Mouse (Mus musculus) cerebellum, adult 9-11 months (tissue): Measurements from ENCODE around the gene 2510002D24Rik.
A peak's percentile ranks its signal among the peaks of the same experiment; 100 is the strongest.
"Not testable (repeated sequence)": the region's sequence is repeated elsewhere in the genome, so short reads cannot be mapped to it uniquely, and the experiment has no call there.

Experiments
- DNase-seq: peaks from one replicate; pipeline ENCODE4 v3.0.0; 2022

The 2510002D24Rik gene

GRCm38 (mm10) chr16:18836468-18837208 is at the start of gene 2510002D24Rik, which contains the start of gene Gm28539:
Gene 2510002D24Rik (plus strand): TSS chr16:18836578.
Gene Gm28539 (plus strand): TSS chr16:18836584.
- peak; percentile 97 for DNase-seq

- DNase-seq: no peak
Measured at GRCm38 (mm10) chr16:18786652-18787051, 49.7 kb upstream of the 2510002D24Rik start.

GRCm38 (mm10) chr16:18788627-18789406 is 47.6 kb upstream of the 2510002D24Rik start:
- no peak for DNase-seq

- no peak for DNase-seq
Measured at GRCm38 (mm10) chr16:18795223-18795899, 41.0 kb upstream of the 2510002D24Rik start.

- DNase-seq: no peak
Measured at GRCm38 (mm10) chr16:18796645-18797044, 39.7 kb upstream of the 2510002D24Rik start.

- no peak for DNase-seq
Measured at GRCm38 (mm10) chr16:18798151-18798550, 38.2 kb upstream of the 2510002D24Rik start.

- peak; percentile 28 for DNase-seq
Measured at GRCm38 (mm10) chr16:18798841-18799240, 37.5 kb upstream of the 2510002D24Rik start.

GRCm38 (mm10) chr16:18805746-18806145 is 30.6 kb upstream of the 2510002D24Rik start:
- DNase-seq: no peak

GRCm38 (mm10) chr16:18809001-18809400 is 27.4 kb upstream of the 2510002D24Rik start:
- DNase-seq: no peak

GRCm38 (mm10) chr16:18811032-18811431 is 25.3 kb upstream of the 2510002D24Rik start:
- DNase-seq: no peak

- DNase-seq: peak; percentile 92
Measured at GRCm38 (mm10) chr16:18811468-18812384, 24.7 kb upstream of the 2510002D24Rik start, which contains the start of the genes Ufd1 and Cdc45. Gene Ufd1 (plus strand): TSS chr16:18811779. Gene Cdc45 (minus strand): TSS chr16:18811987.

GRCm38 (mm10) chr16:18812385-18812910 is 23.9 kb upstream of the 2510002D24Rik start:
- no peak for DNase-seq

- DNase-seq: no peak
Measured at GRCm38 (mm10) chr16:18822356-18822755, 14.0 kb upstream of the 2510002D24Rik start.

- no peak for DNase-seq
Measured at GRCm38 (mm10) chr16:18822925-18823324, 13.5 kb upstream of the 2510002D24Rik start.

GRCm38 (mm10) chr16:18828630-18829029 is 7.7 kb upstream of the 2510002D24Rik start:
- no peak for DNase-seq

GRCm38 (mm10) chr16:18829102-18829501 is 7.3 kb upstream of the 2510002D24Rik start:
- no peak for DNase-seq

- no peak for DNase-seq
Measured at GRCm38 (mm10) chr16:18833486-18833885, 2.9 kb upstream of the 2510002D24Rik start.

- no peak for DNase-seq
Measured at GRCm38 (mm10) chr16:18836073-18836467, 308 bp upstream of the 2510002D24Rik start.

GRCm38 (mm10) chr16:18838346-18838745 is 2.0 kb downstream of the 2510002D24Rik start:
- DNase-seq: peak; percentile 32

GRCm38 (mm10) chr16:18846301-18846820 is 10.0 kb downstream of the 2510002D24Rik start:
- DNase-seq: no peak

GRCm38 (mm10) chr16:18849521-18850190 is 13.3 kb downstream of the 2510002D24Rik start:
- not testable (repeated sequence) for DNase-seq
